Mouse (Mus musculus): ENCODE data around the gene Scarf1.

- TF ChIP-seq CTCF (conservative IDR thresholded peaks at IDR 0.05; ENCODE audit: low read length): no peak
- TF ChIP-seq NANOG (IDR thresholded peaks at IDR 0.05; ENCODE audit: borderline replicate concordance, low read length): no peak
These were observed 53.2 kb downstream of the Scarf1 start for GRCm38 (mm10) chr11:75566276-75567196.

Measured in E14TG2a.4 (cell line).